Mouse (Mus musculus): ENCODE measurements at regions not wholly inside any gene's neighbourhood (a gene's known extent, or its start where the extent isn't known, plus 50 kb on each side); places are given as distances from the start of the nearest gene placed in this dataset.

DNA sequence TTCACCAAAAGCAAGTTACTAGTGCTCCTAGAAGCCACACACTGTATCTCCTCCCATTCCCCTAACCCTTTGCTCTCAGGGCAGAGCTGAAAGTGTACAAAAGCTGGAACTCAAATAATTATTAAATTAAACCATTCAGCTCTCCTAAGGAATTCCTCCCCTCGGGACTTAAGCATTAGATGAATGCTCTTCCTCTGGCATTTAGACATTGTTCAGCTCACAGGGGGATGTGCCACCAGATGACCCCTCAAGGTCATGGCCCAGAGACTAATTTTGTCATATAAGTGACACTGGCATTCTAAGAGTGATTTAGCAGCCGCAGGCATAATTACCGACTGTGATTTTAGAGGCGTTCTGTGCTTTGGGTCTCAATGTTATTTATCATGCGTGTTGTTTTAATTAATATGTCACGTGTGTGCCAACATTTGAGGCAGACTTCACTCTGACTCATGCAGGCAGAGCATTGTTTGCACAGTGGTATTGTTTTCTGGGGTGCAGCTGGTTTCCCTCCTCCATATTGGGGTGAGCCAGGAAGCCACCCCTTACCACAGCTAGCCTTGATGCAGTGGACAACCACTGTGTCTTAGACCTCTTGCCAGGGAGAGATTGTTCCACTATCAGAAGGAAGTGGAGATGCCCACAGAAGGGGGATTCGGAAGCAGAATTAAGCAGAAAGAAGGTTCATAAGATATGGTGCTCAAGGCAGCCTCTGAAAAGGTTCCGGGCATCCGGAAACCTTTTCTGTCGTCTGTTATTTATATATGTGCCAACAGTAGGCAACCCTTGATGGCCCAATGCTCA is 748.9 kb upstream of the Car8 start:
- Histone ChIP-seq H3K9ac (replicated peaks) (no peak overlapping the region), H3K36me3 (no peaks in the 10 kb centered on the region), H3K4me2 (replicated peaks) (no peak overlapping the region), H3K4me1 (peaks cover 31% of the 10 kb centered on the region), H3K9me3 (no peaks in the 10 kb centered on the region), H3K27me3 (no peaks in the 10 kb centered on the region), H3K27ac (replicated peaks) (no peak overlapping the region), H3K4me3 (no peak overlapping the region)
- no peak for ATAC-seq (ENCODE audit: low FRiP score, low read depth)
- WGBS, result 61% methylated on average over 10 of the region's 10 CpGs

- Histone ChIP-seq H3K9me3 (no peaks in the 10 kb centered on the region), H3K4me2 (replicated peaks) (no peak overlapping the region), H3K4me3 (no peak overlapping the region), H3K27ac (replicated peaks) (no peak overlapping the region), H3K9ac (replicated peaks) (no peak overlapping the region), H3K27me3 (no peaks in the 10 kb centered on the region), H3K36me3 (no peaks in the 10 kb centered on the region), H3K4me1 (peaks cover 31% of the 10 kb centered on the region)
- WGBS, result 59% methylated on average over 13 of the region's 13 CpGs
- no peak for ATAC-seq (ENCODE audit: low FRiP score, low read depth)
Observed at GRCm38 (mm10) chr4:8986394-8987091, 747.7 kb upstream of the Car8 start.

DNA sequence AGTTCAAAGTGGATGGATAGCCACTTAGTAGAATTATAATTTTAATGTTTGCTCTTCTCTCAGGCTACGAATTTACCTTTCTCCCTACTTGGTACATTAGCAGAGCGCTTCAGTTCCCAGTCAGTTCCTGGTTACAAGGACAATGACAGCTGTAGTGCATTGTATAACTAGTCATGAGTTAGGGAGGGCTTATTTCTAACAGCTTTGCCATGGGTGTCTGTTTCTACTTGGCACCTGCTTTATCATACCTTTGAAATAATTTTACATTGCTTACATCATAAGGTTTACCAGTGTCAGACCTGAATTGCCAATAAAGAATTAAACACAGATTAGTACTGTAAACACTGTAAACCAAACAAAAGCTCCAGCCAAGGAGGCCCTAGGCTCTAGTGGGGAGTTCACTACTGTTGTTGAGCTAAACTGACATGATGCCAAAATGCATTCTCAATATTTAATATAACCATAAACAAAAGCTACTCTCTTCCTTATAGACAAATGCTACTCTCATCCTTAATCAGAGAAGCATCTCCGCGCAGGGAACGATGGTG is 745.3 kb upstream of the Car8 start:
- Histone ChIP-seq H3K4me1 (peaks cover 19% of the 10 kb centered on the region), H3K9me3 (no peaks in the 10 kb centered on the region), H3K27me3 (no peaks in the 10 kb centered on the region), H3K27ac (replicated peaks) (no peak overlapping the region), H3K4me3 (no peak overlapping the region), H3K4me2 (replicated peaks) (no peak overlapping the region), H3K9ac (replicated peaks) (no peak overlapping the region), H3K36me3 (no peaks in the 10 kb centered on the region)
- WGBS, result 91% methylated on average over 5 of the region's 5 CpGs
- no peak for ATAC-seq (ENCODE audit: low FRiP score, low read depth)

GRCm38 (mm10) chr4:8978949-8979348 is 740.1 kb upstream of the Car8 start:
- H3K27ac ChIP-seq (replicated peaks), result no peak overlapping the region
- H3K4me1 ChIP-seq, result no peaks in the 10 kb centered on the region
- H3K36me3 ChIP-seq, result no peaks in the 10 kb centered on the region
- no peak overlapping the region for H3K4me3 ChIP-seq
- no peaks in the 10 kb centered on the region for H3K27me3 ChIP-seq
- H3K9me3 ChIP-seq, result no peaks in the 10 kb centered on the region
- 91% methylated on average over 8 of the region's 8 CpGs for WGBS
- no peak overlapping the region for H3K9ac ChIP-seq (replicated peaks)
- H3K4me2 ChIP-seq (replicated peaks), result no peak overlapping the region
- ATAC-seq (ENCODE audit: low FRiP score, low read depth), result no peak

DNA sequence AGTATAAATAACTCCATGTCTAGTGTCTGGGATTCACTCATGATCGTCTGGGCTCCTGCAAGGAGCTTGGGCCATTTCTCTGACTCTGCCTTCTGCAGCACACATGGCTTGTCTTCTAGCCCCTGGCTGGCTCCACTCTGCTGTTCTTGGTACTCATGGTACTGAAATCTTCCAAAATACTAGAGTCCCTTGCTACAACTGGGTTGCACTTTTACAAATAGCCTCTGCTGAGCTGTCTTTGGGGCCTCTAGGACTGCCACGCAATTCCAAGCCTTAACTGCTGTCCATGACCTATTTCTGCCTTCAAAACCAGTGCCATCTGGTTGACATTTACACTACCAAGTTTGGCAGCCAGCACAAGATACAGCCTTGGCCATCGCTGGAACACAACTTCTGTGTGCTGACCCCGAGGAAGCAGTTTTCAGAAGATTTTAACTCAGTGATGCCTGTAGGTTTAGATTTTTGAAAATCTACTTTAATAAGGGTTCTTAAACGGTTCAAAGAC is 731.2 kb upstream of the Car8 start:
- H3K9ac ChIP-seq (replicated peaks), result no peak overlapping the region
- 88% methylated on average over 5 of the region's 5 CpGs for WGBS
- H3K27me3 ChIP-seq, result no peaks in the 10 kb centered on the region
- no peak overlapping the region for H3K27ac ChIP-seq (replicated peaks)
- no peaks in the 10 kb centered on the region for H3K4me1 ChIP-seq
- H3K9me3 ChIP-seq, result no peaks in the 10 kb centered on the region
- no peak for ATAC-seq (ENCODE audit: low FRiP score, low read depth)
- H3K4me2 ChIP-seq (replicated peaks), result no peak overlapping the region
- no peaks in the 10 kb centered on the region for H3K36me3 ChIP-seq
- H3K4me3 ChIP-seq, result no peak overlapping the region

DNA sequence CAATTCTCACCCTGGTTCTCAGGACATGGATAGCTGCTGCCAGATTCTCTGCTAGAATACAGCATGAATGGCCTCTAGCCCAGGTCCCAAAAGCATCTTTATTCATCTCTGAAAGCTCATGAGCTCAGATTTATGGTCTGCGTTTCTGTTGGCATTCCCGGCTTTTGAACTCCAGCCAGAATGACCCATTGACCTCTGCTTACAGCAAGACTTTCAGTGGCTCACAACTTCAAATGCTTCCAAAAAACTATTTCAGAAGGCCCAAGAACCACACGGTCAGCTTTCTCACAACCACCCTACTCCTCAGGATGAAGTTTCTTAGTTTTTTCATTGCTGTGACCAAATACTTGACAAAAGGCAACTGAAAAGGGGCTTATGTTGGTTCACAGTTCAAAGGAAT is 729.9 kb upstream of the Car8 start:
- 44% methylated on average over 3 of the region's 3 CpGs for WGBS
- Histone ChIP-seq H3K4me3 (no peak overlapping the region), H3K27me3 (no peaks in the 10 kb centered on the region), H3K9me3 (no peaks in the 10 kb centered on the region), H3K4me1 (no peaks in the 10 kb centered on the region), H3K4me2 (replicated peaks) (no peak overlapping the region), H3K27ac (replicated peaks) (no peak overlapping the region), H3K9ac (replicated peaks) (no peak overlapping the region), H3K36me3 (no peaks in the 10 kb centered on the region)
- no peak for ATAC-seq (ENCODE audit: low FRiP score, low read depth)

DNA sequence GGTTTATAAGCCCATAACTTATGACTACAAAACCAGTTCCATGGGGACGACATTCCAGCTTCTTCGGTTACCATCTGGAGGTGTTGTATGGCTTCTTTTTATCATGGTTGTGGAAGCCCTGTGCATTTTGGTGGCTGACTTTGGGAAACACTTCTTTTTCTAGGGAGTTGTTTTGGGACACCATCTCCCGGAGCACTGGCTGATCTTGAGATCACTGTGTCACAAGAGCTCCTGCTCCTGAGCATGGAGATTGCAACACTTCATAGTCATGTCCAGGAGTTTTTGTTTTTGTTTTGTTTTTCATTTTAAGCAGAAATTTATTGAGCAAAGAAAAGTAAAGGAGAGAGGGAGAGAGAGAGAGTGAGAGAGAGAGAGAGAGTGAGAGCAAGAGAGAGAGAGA is 729.1 kb upstream of the Car8 start:
- Histone ChIP-seq H3K4me3 (no peak overlapping the region), H3K9ac (replicated peaks) (no peak overlapping the region), H3K9me3 (no peaks in the 10 kb centered on the region), H3K27me3 (no peaks in the 10 kb centered on the region), H3K4me2 (replicated peaks) (no peak overlapping the region), H3K27ac (replicated peaks) (no peak overlapping the region), H3K36me3 (no peaks in the 10 kb centered on the region), H3K4me1 (peaks cover 5% of the 10 kb centered on the region)
- WGBS, result 88% methylated on average over 3 of the region's 3 CpGs
- ATAC-seq (ENCODE audit: low FRiP score, low read depth), result no peak

- Histone ChIP-seq H3K27me3 (no peaks in the 10 kb centered on the region), H3K9me3 (no peaks in the 10 kb centered on the region), H3K4me2 (replicated peaks) (no peak overlapping the region), H3K9ac (replicated peaks) (no peak overlapping the region), H3K4me3 (no peak overlapping the region), H3K27ac (replicated peaks) (no peak overlapping the region), H3K36me3 (no peaks in the 10 kb centered on the region), H3K4me1 (peaks cover 8% of the 10 kb centered on the region)
- WGBS, result 87% methylated on average over 5 of the region's 5 CpGs
- ATAC-seq (ENCODE audit: low FRiP score, low read depth), result no peak
Observed at GRCm38 (mm10) chr4:8965563-8965962, 726.7 kb upstream of the Car8 start.

DNA sequence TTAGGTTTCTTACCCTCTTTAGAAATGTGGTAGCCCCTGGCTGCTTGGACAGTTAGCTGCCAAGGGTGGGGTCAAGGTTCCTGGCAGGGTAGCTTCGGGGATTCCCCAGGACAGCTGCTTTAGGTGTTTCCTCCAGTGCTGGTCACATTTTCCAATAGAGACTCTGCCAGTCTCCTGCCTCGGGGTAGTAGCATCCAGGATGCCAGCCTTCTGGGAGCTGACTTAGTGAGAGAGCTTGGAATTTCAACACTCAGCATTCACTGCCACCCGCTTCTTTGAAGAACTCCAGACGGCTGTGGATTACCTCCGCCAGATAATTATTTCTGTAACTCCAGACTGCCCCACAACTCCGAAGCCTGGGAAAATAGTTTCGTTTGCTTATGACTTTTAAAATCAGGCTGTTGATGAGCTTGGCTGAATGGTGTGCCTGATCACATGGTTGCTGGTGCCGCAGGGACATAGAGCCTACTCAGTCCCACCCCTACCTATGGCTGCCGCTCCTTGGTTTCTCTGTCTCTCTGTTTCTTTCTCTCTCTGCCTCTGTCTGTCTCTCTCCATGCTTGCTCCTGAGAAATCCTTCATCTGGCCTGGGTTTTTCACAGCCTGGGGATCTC is 724.2 kb upstream of the Car8 start:
- Histone ChIP-seq H3K9ac (replicated peaks) (no peak overlapping the region), H3K27ac (replicated peaks) (no peak overlapping the region), H3K4me2 (replicated peaks) (no peak overlapping the region), H3K36me3 (no peaks in the 10 kb centered on the region), H3K4me1 (peaks cover 13% of the 10 kb centered on the region), H3K4me3 (no peak overlapping the region), H3K27me3 (no peaks in the 10 kb centered on the region), H3K9me3 (no peaks in the 10 kb centered on the region)
- 70% methylated on average over 9 of the region's 9 CpGs for WGBS
- ATAC-seq (ENCODE audit: low FRiP score, low read depth), result no peak

- H3K27me3 ChIP-seq, result no peaks in the 10 kb centered on the region
- H3K4me2 ChIP-seq (replicated peaks), result no peak overlapping the region
- H3K4me1 ChIP-seq, result peaks cover 26% of the 10 kb centered on the region
- no peak for ATAC-seq (ENCODE audit: low FRiP score, low read depth)
- no peaks in the 10 kb centered on the region for H3K36me3 ChIP-seq
- no peaks in the 10 kb centered on the region for H3K9me3 ChIP-seq
- H3K4me3 ChIP-seq, result no peak overlapping the region
- 90% methylated on average over 6 of the region's 6 CpGs for WGBS
- H3K9ac ChIP-seq (replicated peaks), result no peak overlapping the region
- H3K27ac ChIP-seq (replicated peaks), result no peak overlapping the region
Observed at GRCm38 (mm10) chr4:8961851-8962250, 723.0 kb upstream of the Car8 start.

DNA sequence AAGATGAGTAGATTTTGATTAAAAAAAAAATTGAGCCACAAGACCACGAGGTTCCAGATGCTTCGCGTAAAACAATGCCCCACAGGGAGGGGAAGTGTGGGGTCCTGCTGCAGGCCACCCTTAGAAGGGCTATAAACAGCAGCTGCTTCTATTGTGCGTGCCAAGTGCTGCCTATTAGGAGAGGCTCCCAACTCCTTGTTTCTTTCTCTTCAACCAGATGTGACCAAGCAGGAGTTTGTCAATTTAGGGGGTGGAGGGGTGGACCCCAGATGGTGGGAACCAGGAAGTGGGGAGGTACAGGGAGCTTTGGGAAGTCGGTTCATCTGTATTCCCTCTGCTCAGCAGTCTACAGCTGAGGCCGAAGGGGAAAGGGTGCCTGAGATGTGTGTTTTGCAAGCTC is 718.9 kb upstream of the Car8 start:
- Histone ChIP-seq H3K27me3 (no peaks in the 10 kb centered on the region), H3K4me3 (no peak overlapping the region), H3K27ac (replicated peaks) (peak overlapping the region; percentile 63), H3K9me3 (no peaks in the 10 kb centered on the region), H3K36me3 (no peaks in the 10 kb centered on the region), H3K4me1 (peaks cover 51% of the 10 kb centered on the region), H3K9ac (replicated peaks) (no peak overlapping the region), H3K4me2 (replicated peaks) (no peak overlapping the region)
- 16% methylated on average over 6 of the region's 6 CpGs for WGBS
- peak; percentile 56 for ATAC-seq (ENCODE audit: low FRiP score, low read depth)

- 0 out of 2 replicates have a peak, but pooled peaks have one; percentile 36 for ATAC-seq (ENCODE audit: low FRiP score, low read depth)
- Histone ChIP-seq H3K36me3 (no peaks in the 10 kb centered on the region), H3K27ac (replicated peaks) (peak overlapping the region; percentile 63), H3K9ac (replicated peaks) (no peak overlapping the region), H3K4me1 (peaks cover 51% of the 10 kb centered on the region), H3K4me3 (no peak overlapping the region), H3K9me3 (no peaks in the 10 kb centered on the region), H3K27me3 (no peaks in the 10 kb centered on the region), H3K4me2 (replicated peaks) (no peak overlapping the region)
- WGBS, result 31% methylated on average over 5 of the region's 5 CpGs
Observed at GRCm38 (mm10) chr4:8957023-8957343, 718.1 kb upstream of the Car8 start.

All from midbrain, embryonic 12.5 days (tissue).